Mouse (Mus musculus) forebrain, embryonic 16.5 days (tissue): ENCODE measurements around the gene Megf6. TPM values are rescaled to one million over a fixed set of nuclear protein-coding genes. Genes with fewer than 3 reads are reported as not detected.

Experiments
- ATAC-seq: fragments of 200-750 bp; cut with Nextera tagmentation; 2 replicates; pipeline ENCODE4 v1.8.0; 2017; ENCODE audit warnings: mild to moderate bottlenecking, moderate library complexity
- H3K27ac ChIP-seq: fragments of 300-500 bp; sonication (generic); 2 replicates; pipeline ENCODE4 v1.5.1; 2014; ENCODE audit warnings: low read length, control low read depth
- H3K27me3 ChIP-seq: fragments of 300-500 bp; sonication (generic); replicated peaks from 2 replicates; pipeline ENCODE4 v1.6.1; 2014; ENCODE audit warnings: low read length; ENCODE audit not compliant: control insufficient read depth, insufficient read depth
- H3K36me3 ChIP-seq: fragments of 300-500 bp; sonication (generic); 2 replicates; pipeline ENCODE4 v1.6.1; 2014; ENCODE audit not compliant: control insufficient read depth, insufficient read depth
- H3K4me1 ChIP-seq: fragments of 300-500 bp; sonication (generic); replicated peaks from 2 replicates; pipeline ENCODE4 v1.6.1; 2014; ENCODE audit warnings: low read length; ENCODE audit not compliant: control insufficient read depth, insufficient read depth
- H3K4me2 ChIP-seq: fragments of 300-500 bp; sonication (generic); 2 replicates; pipeline ENCODE4 v1.6.1; 2014; ENCODE audit warnings: mild to moderate bottlenecking, low read length, control low read depth
- H3K4me3 ChIP-seq: fragments of 300-500 bp; sonication (generic); replicated peaks from 2 replicates; pipeline ENCODE4 v1.5.1; 2014; ENCODE audit warnings: mild to moderate bottlenecking, low read length, control low read depth
- H3K9ac ChIP-seq: fragments of 300-500 bp; sonication (generic); replicated peaks from 2 replicates; pipeline ENCODE4 v1.6.1; 2014; ENCODE audit warnings: low read depth, low read length, control low read depth
- H3K9me3 ChIP-seq: fragments of 300-500 bp; sonication (generic); 2 replicates; pipeline ENCODE4 v1.6.1; 2016; ENCODE audit warnings: low read length; ENCODE audit not compliant: control insufficient read depth
- WGBS: fragments of 180-500 bp; shearing (Covaris S2); extraction: QIAGEN DNeasy Blood & Tissue Kit; methylation state at CpG from one replicate; pipeline ENCODE4 v1.1.7; 2014; 5-methylcytosine and 5-hydroxymethylcytosine counted together
- polyA plus RNA-seq: library from polyadenylated mRNA; unstranded; fragments of >200 nt; fragmentation: Nextera tagmentation; extraction: Ambion mirVana; gene quantifications from 2 replicates; pipeline ENCODE4 v1.2.1, GENCODE M21; 2015

Megf6 gene
- polyA plus RNA-seq, 1 experiment from 2014 or later: 10.0 TPM

DNA sequence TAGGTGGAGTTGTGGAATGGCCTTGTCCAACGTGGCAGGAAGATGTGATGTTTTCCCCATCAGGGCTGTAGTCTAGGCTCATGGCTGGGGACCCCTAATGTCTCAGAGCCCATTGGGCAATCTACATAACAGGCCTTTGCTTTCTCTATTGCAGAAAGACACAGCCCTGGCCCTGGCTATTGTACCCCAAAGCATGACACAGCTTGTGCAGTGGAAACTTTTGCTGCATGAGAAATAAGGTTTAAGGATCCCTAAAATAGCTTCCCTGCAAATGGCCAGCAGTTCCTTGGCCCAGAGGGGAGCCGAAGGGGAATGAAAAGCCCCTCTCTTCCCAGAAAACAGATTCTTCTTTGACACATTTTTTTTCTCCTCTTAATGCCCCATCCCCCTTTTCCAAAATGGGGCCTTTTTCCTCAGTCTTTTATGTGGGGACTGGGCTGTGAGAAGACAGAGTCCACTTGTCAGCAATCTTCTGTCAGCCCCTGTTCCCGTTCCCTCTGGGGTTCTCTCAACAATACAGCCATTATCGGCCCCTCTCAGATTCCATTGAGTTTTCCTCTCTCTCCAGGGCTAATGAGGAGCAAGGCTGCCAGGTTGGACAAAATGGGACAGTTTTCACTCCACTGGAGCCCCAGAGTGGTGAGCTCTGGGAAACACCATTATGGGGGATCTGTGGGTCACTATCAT, 142.5 kb downstream of the Megf6 start:
- Histone ChIP-seq H3K27me3 (no peaks in the 10 kb centered on the region), H3K9ac (no peak overlapping the region), H3K4me2 (no peak overlapping the region), H3K9me3 (no peaks in the 10 kb centered on the region), H3K4me1 (no peaks in the 10 kb centered on the region), H3K27ac (peak overlapping the region; percentile 52), H3K4me3 (no peak overlapping the region), H3K36me3 (no peaks in the 10 kb centered on the region)
- peak; percentile 80 for ATAC-seq
- WGBS: 6% methylated on average over 4 of the region's 4 CpGs

GRCm38 (mm10) chr4:154313622-154313967, 143.1 kb downstream of the Megf6 start:
- H3K4me1 ChIP-seq: no peaks in the 10 kb centered on the region
- H3K36me3 ChIP-seq: no peaks in the 10 kb centered on the region
- no peak overlapping the region for H3K4me3 ChIP-seq
- no peak for ATAC-seq
- no peak overlapping the region for H3K4me2 ChIP-seq
- WGBS: 39% methylated on average over 11 of the region's 11 CpGs
- no peaks in the 10 kb centered on the region for H3K9me3 ChIP-seq
- peak overlapping the region; percentile 52 for H3K27ac ChIP-seq
- H3K9ac ChIP-seq: no peak overlapping the region
- H3K27me3 ChIP-seq: no peaks in the 10 kb centered on the region

Other genes with a start within 250 kb of the Megf6 start
- gene A430005L14Rik, start 213.5 kb upstream of the Megf6 start, polyA plus RNA-seq: 62.1 and 66.1 TPM in 2 replicates
- 12.3 and 13.1 TPM in 2 replicates for gene Dffb, start 195.6 kb upstream of the Megf6 start, polyA plus RNA-seq
- gene Cep104, start 195.5 kb upstream of the Megf6 start, polyA plus RNA-seq: 21.1 and 23.5 TPM in 2 replicates
- 22.2 and 25.4 TPM in 2 replicates for gene Lrrc47, start 159.0 kb upstream of the Megf6 start, polyA plus RNA-seq
- gene Smim1, start 144.5 kb upstream of the Megf6 start, polyA plus RNA-seq: 2.9 and 3.7 TPM in 2 replicates
- gene Ccdc27, start 128.1 kb upstream of the Megf6 start, polyA plus RNA-seq: not detected in 2 replicates
- 5.7 and 5.9 TPM in 2 replicates for gene Trp73, start 30.5 kb upstream of the Megf6 start, polyA plus RNA-seq
- gene Wrap73, start 28.4 kb upstream of the Megf6 start, polyA plus RNA-seq: 59.2 and 60.7 TPM in 2 replicates
- gene Tprgl, start 10.1 kb upstream of the Megf6 start, polyA plus RNA-seq: 174 and 176 TPM in 2 replicates
- 0.51 and 0.89 TPM in 2 replicates for gene Arhgef16, start 130.9 kb downstream of the Megf6 start, polyA plus RNA-seq
- not detected in 2 replicates for gene B230104I21Rik, start 165.4 kb downstream of the Megf6 start, polyA plus RNA-seq